Mouse (Mus musculus): ENCODE results near the gene Faap100.
"Not testable (repeated sequence)": the region's sequence is repeated elsewhere in the genome, so short reads cannot be mapped to it uniquely, and the experiment has no call there.

The Faap100 gene

DNA sequence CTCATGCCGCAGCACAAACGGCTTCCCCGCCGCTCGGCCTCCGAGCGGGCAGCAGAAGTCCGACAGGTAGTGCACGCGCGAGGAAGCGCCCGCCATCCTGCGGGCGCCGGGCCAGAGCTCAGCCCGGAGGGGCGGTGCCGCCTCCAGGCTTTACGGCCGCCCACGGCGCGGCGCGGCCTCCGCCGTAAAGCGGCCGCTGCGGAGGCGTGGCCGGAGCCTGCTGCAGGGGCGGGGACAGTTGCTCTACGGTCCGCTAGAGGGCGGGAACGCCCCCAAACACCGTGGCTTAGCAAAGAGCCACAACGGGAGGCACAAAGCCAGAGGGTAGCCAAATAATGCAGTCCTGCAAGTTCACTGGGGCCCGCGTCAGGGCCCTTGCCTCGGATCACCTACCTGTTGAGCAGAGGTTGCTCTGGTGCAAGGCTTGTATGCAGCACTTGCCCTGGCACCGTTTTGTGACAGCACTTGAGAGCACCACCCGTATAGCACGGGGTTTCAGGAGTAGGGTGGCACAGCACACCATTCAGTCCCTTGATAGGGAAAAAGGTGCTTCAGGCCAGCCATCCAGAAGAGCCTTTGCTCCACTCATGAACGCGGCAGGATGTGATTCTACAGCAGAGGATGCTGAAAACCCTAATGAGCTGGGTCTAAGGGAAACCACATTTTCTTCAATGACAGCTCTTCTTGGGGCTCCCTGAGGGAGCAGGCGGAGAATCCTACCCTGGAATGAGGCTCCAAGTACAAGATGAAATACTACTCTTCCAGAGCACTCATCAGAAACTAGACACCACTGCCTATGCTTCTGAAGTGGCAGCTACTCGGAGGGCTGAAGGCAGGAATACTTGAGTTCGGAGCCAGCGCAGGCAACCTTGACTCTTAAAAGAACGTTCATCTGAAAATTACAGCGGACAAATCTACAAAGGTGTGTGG lies at the start of gene Faap100:
Faap100 (minus strand) TSS at position 154 of the 930 bp plus-strand sequence.
- DNase-seq (ENCODE audit: low spot score in 2 of 2) = peak; percentile 88 to 91

DNA sequence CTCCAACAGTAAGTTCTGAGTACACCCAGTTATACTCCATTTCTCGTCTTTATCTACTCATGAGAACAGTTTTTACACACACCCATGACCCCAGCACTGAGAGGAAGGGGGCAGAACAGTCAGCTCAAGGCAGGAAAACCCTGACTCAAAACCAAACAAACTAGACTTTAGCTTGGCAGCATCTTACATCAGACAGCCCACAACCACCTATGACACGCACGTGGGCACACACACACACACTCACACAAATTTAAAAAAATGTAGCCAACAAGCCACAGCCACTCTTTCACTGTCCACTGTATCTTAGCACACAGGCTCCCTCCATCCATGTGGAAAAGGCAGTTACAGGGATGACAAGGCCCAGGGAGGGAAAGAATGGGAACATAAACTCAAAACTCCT lies 48.2 kb upstream of the Faap100 start:
- no peak for DNase-seq (ENCODE audit: low spot score in 2 of 2)

- peak; percentile 49 to 72 for DNase-seq (ENCODE audit: low spot score in 2 of 2)
Measured at GRCm38 (mm10) chr11:120423569-120424295, 45.2 kb upstream of the Faap100 start.

DNA sequence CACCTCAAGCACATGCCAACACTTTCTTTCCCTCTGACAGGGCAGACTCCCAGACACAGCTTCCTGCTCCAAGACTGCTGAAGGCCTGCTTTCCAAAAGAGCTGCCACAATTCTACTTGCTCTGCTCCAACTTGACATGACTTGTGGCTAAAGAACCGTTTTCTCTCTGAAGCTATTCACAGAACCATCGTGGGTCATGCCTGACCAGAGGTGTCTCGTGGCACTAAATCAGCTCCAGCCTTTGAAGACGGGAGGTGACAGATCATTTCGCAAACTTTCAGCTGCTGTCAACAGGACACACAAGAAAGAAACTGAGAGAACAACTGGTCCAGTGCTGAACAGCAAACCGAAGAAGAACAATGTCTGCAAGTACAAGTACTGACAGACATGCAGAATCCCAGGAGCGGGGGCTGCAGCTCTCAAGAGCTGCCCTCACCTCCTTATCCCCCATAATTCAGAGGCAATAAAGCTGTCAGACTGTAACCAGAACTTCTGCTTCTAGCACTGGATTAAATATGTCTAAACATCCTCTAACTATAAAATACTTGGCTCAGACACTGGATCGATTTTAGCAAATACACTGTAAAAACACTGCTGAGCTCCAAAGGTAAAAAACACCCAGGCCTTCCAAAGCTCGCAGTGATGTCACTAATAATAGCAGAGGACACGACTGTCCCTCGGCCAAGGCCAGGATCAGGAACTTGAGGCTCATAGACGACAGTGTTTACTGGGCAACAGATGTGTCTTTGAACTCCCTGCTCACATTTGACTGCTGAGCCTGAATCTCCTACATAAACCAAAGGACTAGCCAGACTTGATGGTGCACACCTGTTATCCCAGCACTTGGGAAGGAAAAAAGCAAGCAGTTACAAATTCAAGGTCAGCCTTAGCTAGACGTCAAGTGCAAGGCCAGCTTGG lies 44.3 kb upstream of the Faap100 start:
- DNase-seq (ENCODE audit: low spot score in 2 of 2) = no peak

- no peak for DNase-seq (ENCODE audit: low spot score in 2 of 2)
Measured at GRCm38 (mm10) chr11:120418592-120418991, 40.0 kb upstream of the Faap100 start.

DNA sequence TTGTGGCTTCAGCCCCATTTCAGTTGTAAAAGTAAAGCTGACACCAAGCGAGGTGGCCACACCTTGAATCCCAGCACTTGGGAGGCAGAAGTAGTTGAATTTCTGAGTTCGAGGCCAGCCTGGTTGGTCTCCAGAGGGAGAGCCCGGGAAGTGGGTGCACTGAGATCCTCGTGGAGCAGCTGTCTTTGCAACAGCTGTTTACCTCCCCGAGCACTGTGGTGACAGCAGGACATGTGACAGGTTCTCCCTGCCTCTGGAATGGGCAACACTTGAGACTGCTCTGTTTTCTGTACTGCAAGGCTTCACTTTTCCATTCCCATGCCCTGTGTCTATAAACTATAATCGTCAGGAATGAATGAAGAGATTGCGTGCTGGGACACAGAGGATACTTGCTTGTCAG lies 39.3 kb upstream of the Faap100 start:
- DNase-seq (ENCODE audit: low spot score in 2 of 2) = no peak

GRCm38 (mm10) chr11:120413621-120414020 lies 35.1 kb upstream of the Faap100 start:
- DNase-seq (ENCODE audit: low spot score in 2 of 2) = not testable (repeated sequence)

- no peak for DNase-seq (ENCODE audit: low spot score in 2 of 2)
Measured at GRCm38 (mm10) chr11:120406445-120406844, 27.9 kb upstream of the Faap100 start.

DNA sequence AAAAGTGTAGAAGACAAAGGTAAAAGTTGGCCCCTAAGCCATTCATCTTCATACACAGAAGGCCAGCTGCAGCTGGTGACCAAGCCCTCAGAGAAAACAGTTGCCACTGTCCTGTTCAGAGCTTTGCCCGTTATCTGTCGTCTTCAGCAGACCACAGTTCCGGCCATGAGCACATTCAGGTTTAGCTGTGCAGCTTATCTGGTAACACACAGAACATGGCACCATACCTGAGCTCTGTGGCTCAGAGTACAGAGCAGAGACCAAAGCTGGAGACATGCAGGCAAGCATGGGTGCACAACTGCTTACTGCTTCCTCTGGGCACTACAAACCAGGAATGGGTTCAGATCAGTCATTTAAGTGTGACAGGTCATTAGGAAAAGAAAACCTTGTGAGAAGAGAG lies 27.3 kb upstream of the Faap100 start:
- DNase-seq (ENCODE audit: low spot score in 2 of 2) = no peak

DNA sequence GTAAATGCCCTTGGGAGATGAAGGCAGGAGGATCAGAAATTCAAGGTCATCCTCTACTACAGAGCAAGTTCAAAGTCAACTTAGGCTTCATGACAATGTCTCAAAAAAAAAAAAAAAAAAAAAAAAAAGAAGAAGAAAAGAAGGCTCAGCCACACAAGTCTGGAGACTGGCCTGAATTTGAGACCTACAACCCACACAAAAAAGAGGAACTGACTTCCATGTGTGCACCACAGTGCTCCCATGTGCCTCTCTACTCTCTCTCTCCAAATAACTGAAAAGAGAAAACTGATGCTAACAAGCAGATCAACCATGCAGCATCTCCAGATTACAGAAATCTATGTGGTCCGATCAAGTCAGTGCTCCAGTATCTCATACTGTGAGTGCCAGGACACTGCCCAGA lies 26.2 kb upstream of the Faap100 start:
- no peak for DNase-seq (ENCODE audit: low spot score in 2 of 2)

- DNase-seq (ENCODE audit: low spot score in 2 of 2) = no peak
Measured at GRCm38 (mm10) chr11:120399319-120399718, 20.8 kb upstream of the Faap100 start.

DNA sequence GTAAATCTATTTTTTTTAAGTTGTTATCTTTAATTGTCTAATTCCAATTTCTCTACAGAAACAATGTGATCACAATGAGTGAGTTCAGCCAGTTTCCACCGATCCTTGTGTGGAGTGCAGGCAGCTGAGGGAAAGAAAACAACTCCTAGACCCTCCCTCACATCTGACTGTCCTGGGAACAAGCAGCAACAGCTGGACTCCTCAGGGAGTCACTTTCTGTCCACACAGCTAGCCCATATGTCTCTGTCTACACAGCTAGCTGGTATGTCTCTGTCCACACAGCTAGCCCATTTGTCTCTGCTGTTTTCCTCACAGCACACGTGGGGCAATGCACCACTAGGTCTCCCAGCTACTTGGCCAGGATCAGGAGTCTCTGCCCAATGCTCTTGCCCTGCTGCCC lies 19.0 kb upstream of the Faap100 start:
- no peak for DNase-seq (ENCODE audit: low spot score in 2 of 2)

- DNase-seq (ENCODE audit: low spot score in 2 of 2) = no peak
Measured at GRCm38 (mm10) chr11:120395661-120396060, 17.1 kb upstream of the Faap100 start.

GRCm38 (mm10) chr11:120388580-120388979 lies 10.0 kb upstream of the Faap100 start:
- no peak for DNase-seq (ENCODE audit: low spot score in 2 of 2)

DNA sequence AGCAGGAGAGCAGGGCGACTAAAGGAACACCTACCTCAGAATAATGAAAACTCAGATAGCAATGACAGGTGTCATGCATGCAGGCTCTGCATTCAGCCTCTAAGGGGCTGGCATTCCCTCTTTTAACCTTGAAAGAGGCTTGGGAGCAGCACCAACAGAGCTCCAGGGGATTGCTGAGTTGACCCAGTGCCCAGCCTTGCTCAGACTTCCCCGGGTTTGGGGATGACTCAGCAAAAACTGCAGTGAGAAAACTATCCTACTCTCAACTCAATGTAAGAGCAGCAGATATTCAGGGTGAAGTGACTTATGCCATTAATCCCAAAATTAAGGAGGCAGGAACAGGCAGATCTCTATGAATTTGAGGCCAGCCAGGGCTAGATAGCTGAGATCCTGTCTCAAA lies 8.6 kb upstream of the Faap100 start:
- DNase-seq (ENCODE audit: low spot score in 2 of 2) = no peak

GRCm38 (mm10) chr11:120386632-120387031 lies 8.1 kb upstream of the Faap100 start:
- DNase-seq (ENCODE audit: low spot score in 2 of 2) = no peak

DNA sequence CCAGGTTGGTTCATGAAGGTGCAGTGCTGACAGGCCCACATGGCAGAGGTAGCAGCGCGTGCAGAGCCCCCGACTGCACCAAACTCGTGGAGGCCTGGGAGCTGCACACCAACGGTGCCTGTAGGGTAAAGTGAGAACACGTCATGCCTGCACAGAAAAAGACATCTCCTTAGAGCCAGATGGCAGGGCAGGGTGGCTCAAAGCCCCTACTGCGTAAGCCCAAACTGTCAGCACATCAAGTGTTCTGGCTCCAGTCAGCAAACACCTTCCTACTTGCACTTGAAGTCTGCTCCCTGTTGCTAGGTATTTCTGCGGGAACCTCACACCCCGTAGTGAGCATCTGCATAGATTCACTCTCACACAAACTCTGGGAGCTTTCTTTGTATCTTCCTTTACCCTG lies 3.9 kb upstream of the Faap100 start:
- no peak for DNase-seq (ENCODE audit: low spot score in 2 of 2)

GRCm38 (mm10) chr11:120381157-120381556 lies 2.6 kb upstream of the Faap100 start:
- DNase-seq (ENCODE audit: low spot score in 2 of 2) = no peak

DNA sequence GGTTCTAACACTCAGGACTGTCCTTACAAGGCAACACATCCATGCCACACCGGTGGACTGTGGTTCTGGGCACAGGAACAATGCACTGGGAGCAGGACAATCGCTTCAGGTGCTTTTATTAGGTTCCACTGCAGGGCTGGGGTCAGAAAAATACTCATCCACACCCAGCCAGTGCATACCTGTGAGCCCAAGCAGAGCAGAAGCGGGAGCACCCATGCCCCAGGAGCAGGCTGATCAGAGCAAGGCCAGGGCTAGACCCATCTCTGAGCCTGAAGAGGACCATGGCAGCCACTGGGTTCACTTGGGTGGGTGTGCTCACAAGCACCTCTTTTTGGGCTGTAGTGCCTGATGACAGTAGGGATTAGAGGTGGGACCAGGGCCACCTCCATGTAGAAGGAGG lies 1.7 kb upstream of the Faap100 start:
- DNase-seq (ENCODE audit: low spot score in 2 of 2) = no peak

GRCm38 (mm10) chr11:120378031-120378610 lies 443 bp downstream of the Faap100 start:
- peak in 1 of 2 experiments; percentile 56 for DNase-seq (ENCODE audit: low spot score in 2 of 2)

- peak in 1 of 2 experiments; percentile 24 for DNase-seq (ENCODE audit: low spot score in 2 of 2)
Measured at GRCm38 (mm10) chr11:120377337-120377736, 1.2 kb downstream of the Faap100 start.

Measured in spleen, postnatal 10 days (tissue).